Mouse (Mus musculus) spleen, adult 12 weeks (tissue): Measurements from ENCODE around the gene Hist1h3g.

Experiments used
- DNase-seq: peaks from one replicate; pipeline ENCODE4 v3.0.0; 2022; ENCODE audit warnings: low spot score

Hist1h3g gene

GRCm38 (mm10) chr13:23535137-23536075, at the start of gene Hist1h3g:
Gene Hist1h3g, plus strand, starts transcription at chr13:23535422.
- peak; percentile 80 for DNase-seq

GRCm38 (mm10) chr13:23488400-23489322, 46.6 kb upstream of the Hist1h3g start, which contains the start of gene Btn2a2:
Gene Btn2a2, minus strand, starts transcription at chr13:23488857.
- DNase-seq: no peak

- no peak for DNase-seq
These were observed 44.4 kb upstream of the Hist1h3g start for GRCm38 (mm10) chr13:23490863-23491262.

GRCm38 (mm10) chr13:23491263-23491662, 44.0 kb upstream of the Hist1h3g start:
- DNase-seq: no peak

GRCm38 (mm10) chr13:23491990-23492389, 43.2 kb upstream of the Hist1h3g start:
- no peak for DNase-seq

- no peak for DNase-seq
These were observed 39.7 kb upstream of the Hist1h3g start for GRCm38 (mm10) chr13:23495526-23495925.

GRCm38 (mm10) chr13:23497656-23498321, 37.4 kb upstream of the Hist1h3g start:
- DNase-seq: no peak

- DNase-seq: no peak
These were observed 36.6 kb upstream of the Hist1h3g start for GRCm38 (mm10) chr13:23498653-23499052.

GRCm38 (mm10) chr13:23499943-23500342, 35.3 kb upstream of the Hist1h3g start:
- DNase-seq: no peak

- DNase-seq: peak; percentile 63
These were observed 34.6 kb upstream of the Hist1h3g start for GRCm38 (mm10) chr13:23500424-23501200.

GRCm38 (mm10) chr13:23501511-23501910, 33.7 kb upstream of the Hist1h3g start:
- no peak for DNase-seq

- no peak for DNase-seq
These were observed 33.1 kb upstream of the Hist1h3g start for GRCm38 (mm10) chr13:23502031-23502567.

- no peak for DNase-seq
These were observed 32.3 kb upstream of the Hist1h3g start for GRCm38 (mm10) chr13:23502916-23503315.

- no peak for DNase-seq
These were observed 31.4 kb upstream of the Hist1h3g start for GRCm38 (mm10) chr13:23503797-23504196.

- no peak for DNase-seq
These were observed 29.4 kb upstream of the Hist1h3g start for GRCm38 (mm10) chr13:23505662-23506345.

GRCm38 (mm10) chr13:23506351-23506750, 28.9 kb upstream of the Hist1h3g start:
- peak; percentile 44 for DNase-seq

GRCm38 (mm10) chr13:23506819-23507515, 28.3 kb upstream of the Hist1h3g start:
- no peak for DNase-seq

- DNase-seq: no peak
These were observed 25.1 kb upstream of the Hist1h3g start for GRCm38 (mm10) chr13:23510127-23510526.

- DNase-seq: no peak
These were observed 21.7 kb upstream of the Hist1h3g start for GRCm38 (mm10) chr13:23513517-23513916.

GRCm38 (mm10) chr13:23515281-23515680, 19.9 kb upstream of the Hist1h3g start:
- no peak for DNase-seq
